In genomic region chr3:35510314-35510713, GRCm38 (mm10) we compare ENCODE assay signal across 16 mouse cellular contexts.
"Had no signal": no experiment of that assay in that cellular context is flagged by ENCODE, and none has a peak within 500 bp of the region (broad histone marks: within the 10 kb centered on the region; RNA-seq: fewer than 3 reads in every experiment).

No protein-coding gene starts in this region.

- H3K27ac ChIP-seq: neural tube, embryonic 13.5 days; neural tube, embryonic 15.5 days; stomach, embryonic 15.5 days; stomach, postnatal 0 days had no signal

- H3K9ac ChIP-seq: neural tube, embryonic 13.5 days; neural tube, embryonic 15.5 days; stomach, embryonic 15.5 days had no signal

- DNase-seq: retina, postnatal 1 day; right cerebral cortex, adult 18-20 months; right cerebral cortex, postnatal 14 days; right cerebral cortex, postnatal 25 days; right cerebral cortex, postnatal 4 days; spleen, adult 18-20 months; thymus, adult 18-20 months; thymus, adult 2 months; thymus, postnatal 14 days; thymus, postnatal 25 days; thymus, postnatal 36 days; thymus, postnatal 4 days had no signal

- H3K4me1 ChIP-seq: neural tube, embryonic 13.5 days; neural tube, embryonic 15.5 days; stomach, embryonic 15.5 days had no signal

- H3K4me2 ChIP-seq: neural tube, embryonic 13.5 days; neural tube, embryonic 15.5 days; stomach, embryonic 15.5 days had no signal

- H3K36me3 ChIP-seq: neural tube, embryonic 13.5 days; neural tube, embryonic 15.5 days; stomach, embryonic 15.5 days had no signal

- H3K27me3 ChIP-seq: neural tube, embryonic 13.5 days; neural tube, embryonic 15.5 days; stomach, embryonic 15.5 days had no signal

- H3K9me3 ChIP-seq: neural tube, embryonic 13.5 days; neural tube, embryonic 15.5 days; stomach, embryonic 15.5 days had no signal

- H3K4me3 ChIP-seq: neural tube, embryonic 13.5 days; neural tube, embryonic 15.5 days; stomach, embryonic 15.5 days had no signal
